Mouse (Mus musculus) ES-Bruce4 (cell line): ENCODE measurements around the gene Abhd16a.

Source experiments
- CTCF ChIP-seq: IDR thresholded peaks from one replicate; pipeline ENCODE4 v1.8.1; 2011; ENCODE audit warnings: low read depth, low read length
- POLR2A ChIP-seq: IDR thresholded peaks from one replicate; pipeline ENCODE4 v1.8.1; 2011; ENCODE audit warnings: low read length; ENCODE audit not compliant: insufficient read depth

DNA sequence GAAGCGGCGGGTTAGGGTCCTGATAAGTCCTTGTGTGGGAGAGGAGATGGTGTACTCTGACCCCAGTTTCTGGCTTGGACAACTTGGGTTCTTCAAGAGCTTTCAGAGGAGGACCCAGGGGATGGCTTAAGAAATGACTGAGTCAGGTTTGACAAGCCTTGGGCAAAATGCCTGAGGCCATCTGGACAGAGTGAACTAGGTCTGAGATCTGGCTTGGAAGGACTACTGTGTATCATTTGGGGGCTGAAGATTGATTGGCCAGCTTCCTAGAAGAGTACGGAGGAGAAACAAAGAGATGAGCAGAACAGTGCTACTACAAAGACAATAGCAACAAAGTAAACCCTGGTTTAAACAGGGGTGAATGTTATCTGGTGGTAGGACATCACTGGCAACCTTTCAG is 25.6 kb upstream of the Abhd16a start:
- TF ChIP-seq POLR2A (no peak), CTCF (no peak)
